7 mouse cellular contexts compared by ENCODE assay signal in the genomic region with DNA sequence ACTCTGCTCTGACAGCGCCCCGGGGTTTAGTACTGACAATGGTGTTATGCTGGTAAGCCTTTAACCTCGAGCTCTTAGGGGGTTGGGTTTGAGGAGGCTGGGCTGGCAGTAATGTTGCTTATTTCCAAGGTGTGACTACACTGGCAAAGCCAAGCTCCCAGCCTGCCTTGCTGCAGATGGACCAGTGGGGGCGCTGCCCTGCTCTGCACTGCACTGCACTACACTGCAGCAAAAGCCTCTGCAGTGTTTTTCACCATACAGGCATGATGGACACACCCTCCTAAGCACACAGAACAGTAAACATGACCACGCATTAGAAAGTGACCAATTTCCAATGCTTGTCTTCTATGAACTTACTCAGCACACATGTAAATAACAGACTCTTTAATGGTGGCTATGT. TPM values are rescaled to one million over a fixed set of nuclear protein-coding genes. Genes with fewer than 3 reads are reported as not detected.
DNase-seq lines count a peak whose midpoint lies in the region; ATAC-seq and TF ChIP-seq lines count a peak whose summit lies in the region.

No protein-coding gene starts in this region.

- no peak overlapping the region for H3K4me3 ChIP-seq in layer of hippocampus, adult 2 months

- DNase-seq in layer of hippocampus, adult 2 months (ENCODE audit: low spot score in 2 of 2): no peak
- no peak for DNase-seq in layer of hippocampus, postnatal 14 days (ENCODE audit: low spot score in 2 of 2)
- peak; percentile 59 to 68 for DNase-seq in natural killer cell, adult 2 months (ENCODE audit: low spot score in 2 of 2)
- DNase-seq in urinary bladder, postnatal 10 days (ENCODE audit: low spot score): no peak
- no peak for DNase-seq in layer of hippocampus, postnatal 10 days (ENCODE audit: low spot score in 2 of 2)

- H3K27ac ChIP-seq in layer of hippocampus, adult 2 months: 0 out of 2 replicates have a peak overlapping the region, but pooled peaks have one; percentile 2

- TF ChIP-seq CTCF in layer of hippocampus, adult 2 months (conservative IDR thresholded peaks at IDR 0.05): peak; percentile 66

- ATAC-seq in CD4-positive, CD25-positive, alpha-beta regulatory T cell, adult 4 months: peak; percentile 32
- peak; percentile 34 for ATAC-seq in activated CD4-positive, CD25-positive, alpha-beta regulatory T cell, adult 4 months

RNA-seq across cellular contexts. Expression of gene Rasgrp1, which starts 11.2 kb away (rescaled TPM):
- total RNA-seq in layer of hippocampus, adult 2 months (2021): 100 to 1,000 TPM; 390 to 415 TPM
- total RNA-seq in layer of hippocampus, postnatal 14 days (2021): 100 to 1,000 TPM; 336 to 339 TPM
- 10 to 100 TPM; 66.0 to 79.2 TPM for polyA plus RNA-seq in CD4-positive, CD25-positive, alpha-beta regulatory T cell, adult 4 months (2017; shearing (Covaris generic))
- 10 to 100 TPM; 62.0 to 66.3 TPM for polyA plus RNA-seq in activated CD4-positive, CD25-positive, alpha-beta regulatory T cell, adult 4 months (2017; shearing (Covaris generic))
- total RNA-seq in layer of hippocampus, postnatal 10 days (2021): 100 to 1,000 TPM; 238 to 268 TPM

Comparison
In these comparisons a context has a peak if more than half of its experiments do, and no peak if none do; other contexts are left out.
1. DNase-seq: peak in natural killer cell, adult 2 months (2 of 2); none in layer of hippocampus, adult 2 months (0 of 2), layer of hippocampus, postnatal 14 days (0 of 2), urinary bladder, postnatal 10 days (single experiment) and layer of hippocampus, postnatal 10 days (0 of 2).